Mouse (Mus musculus) stomach, postnatal 0 days (tissue): ENCODE measurements at regions not wholly inside any gene's neighbourhood (a gene's known extent, or its start where the extent isn't known, plus 50 kb on each side); places are given as distances from the start of the nearest gene placed in this dataset.

ENCODE experiments used
- CTCF ChIP-seq: IDR thresholded peaks from 2 replicates; pipeline ENCODE4 v1.5.1; 2016; ENCODE audit warnings: antibody characterized with exemption, low read depth, mild to moderate bottlenecking, moderate library complexity
- EP300 ChIP-seq: optimal IDR thresholded peaks from 2 replicates; pipeline ENCODE3; 2016; ENCODE audit warnings: antibody characterized with exemption

DNA sequence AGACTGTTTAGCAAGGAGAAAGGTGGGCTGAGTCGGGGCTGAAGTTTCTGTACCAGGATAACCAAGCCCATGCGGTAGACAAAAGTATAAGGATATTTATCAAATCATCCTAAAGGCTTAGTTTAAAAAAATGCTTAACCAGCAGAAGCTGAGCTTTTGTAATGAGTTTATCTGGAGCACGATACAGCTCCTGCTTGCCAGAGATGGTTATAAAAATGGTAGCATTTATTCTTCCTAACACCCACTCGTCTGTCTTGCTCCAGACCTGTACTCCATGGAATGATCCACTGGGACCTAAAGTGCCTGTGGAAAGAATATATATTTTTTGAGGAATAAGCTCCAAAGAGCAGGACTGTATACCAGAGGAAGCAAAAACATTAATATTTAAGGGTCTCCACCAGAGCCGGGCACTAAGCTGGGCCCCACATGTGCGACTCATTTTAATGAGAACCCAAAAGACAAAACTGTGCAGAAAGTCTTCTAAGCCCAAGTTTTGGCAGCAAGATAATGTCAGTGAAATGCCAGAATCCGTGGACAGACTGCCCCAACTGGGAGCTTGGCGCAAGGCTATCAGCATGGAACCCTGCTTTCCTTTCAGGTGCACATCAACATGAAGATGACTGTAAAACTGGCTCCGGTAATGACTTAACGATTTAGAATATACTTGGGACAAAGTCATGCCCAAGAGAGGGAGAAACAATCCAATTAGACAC, 1359.2 kb upstream of the Adam24 start:
- TF ChIP-seq CTCF, result no peak
- TF ChIP-seq EP300, result no peak
